Mouse (Mus musculus) C2C12 (cell line): Measurements from ENCODE around the gene Lrrfip2. TPM values are rescaled to one million over a fixed set of nuclear protein-coding genes. Genes with fewer than 3 reads are reported as not detected.

Experiments
- H3K27me3 ChIP-seq: one replicate; pipeline ENCODE4 v1.6.1; 2011; ENCODE audit not compliant: control insufficient read depth, insufficient read depth, insufficient read length
- H3K36me3 ChIP-seq: one replicate; pipeline ENCODE4 v1.6.1; 2011; ENCODE audit not compliant: control insufficient read depth, insufficient read depth
- H3K4me3 ChIP-seq: one replicate; pipeline ENCODE4 v1.5.1; 2011; ENCODE audit warnings: mild to moderate bottlenecking, control low read depth; ENCODE audit not compliant: poor library complexity, insufficient read depth, severe bottlenecking
- H3K79me2 ChIP-seq: one replicate; pipeline ENCODE4 v1.6.1; 2011; ENCODE audit not compliant: control insufficient read depth, insufficient read depth
- H3K79me3 ChIP-seq: one replicate; pipeline ENCODE4 v1.6.1; 2011; ENCODE audit warnings: low read depth, control low read depth
- H3ac ChIP-seq: one replicate; pipeline ENCODE3; 2011; ENCODE audit warnings: low read depth; ENCODE audit not compliant: control insufficient read depth, insufficient read length
- CEBPB ChIP-seq: IDR thresholded peaks from one replicate; pipeline ENCODE4 v1.6.1; 2011; ENCODE audit warnings: low read depth, mild to moderate bottlenecking, control low read depth, moderate library complexity
- CTCF ChIP-seq: IDR thresholded peaks from one replicate; pipeline ENCODE4 v1.5.1; 2011; ENCODE audit not compliant: control insufficient read depth, insufficient read depth, insufficient read length
- FOSL1 ChIP-seq: IDR thresholded peaks from one replicate; pipeline ENCODE4 v1.8.0; 2011; ENCODE audit warnings: mild to moderate bottlenecking, low read length; ENCODE audit not compliant: poor library complexity, insufficient read depth, severe bottlenecking
- MAX ChIP-seq: IDR thresholded peaks from one replicate; pipeline ENCODE4 v1.6.1; 2011; ENCODE audit warnings: mild to moderate bottlenecking, control low read depth
- MYOD1 ChIP-seq: IDR thresholded peaks from one replicate; pipeline ENCODE4 v1.6.1; 2011; ENCODE audit warnings: low read depth; ENCODE audit not compliant: control insufficient read depth, insufficient read length
- MYOG ChIP-seq: IDR thresholded peaks from one replicate; pipeline ENCODE4 v1.6.1; 2011; ENCODE audit not compliant: control insufficient read depth, insufficient read length; ENCODE audit errors: extremely low read depth
- USF1 ChIP-seq: IDR thresholded peaks from one replicate; pipeline ENCODE4 v1.6.1; 2011; ENCODE audit warnings: low read depth, mild to moderate bottlenecking, control low read depth, moderate library complexity
- polyA plus RNA-seq: library from polyadenylated mRNA; unstranded; fragments of >200 nt; fragmentation: generic; extraction: Trizol; gene quantifications from one replicate; pipeline ENCODE4 v1.2.1, GENCODE M21; 2012; ENCODE audit warnings: missing spikeins

Gene Lrrfip2
- polyA plus RNA-seq, 1 experiment: 29.4 TPM

DNA sequence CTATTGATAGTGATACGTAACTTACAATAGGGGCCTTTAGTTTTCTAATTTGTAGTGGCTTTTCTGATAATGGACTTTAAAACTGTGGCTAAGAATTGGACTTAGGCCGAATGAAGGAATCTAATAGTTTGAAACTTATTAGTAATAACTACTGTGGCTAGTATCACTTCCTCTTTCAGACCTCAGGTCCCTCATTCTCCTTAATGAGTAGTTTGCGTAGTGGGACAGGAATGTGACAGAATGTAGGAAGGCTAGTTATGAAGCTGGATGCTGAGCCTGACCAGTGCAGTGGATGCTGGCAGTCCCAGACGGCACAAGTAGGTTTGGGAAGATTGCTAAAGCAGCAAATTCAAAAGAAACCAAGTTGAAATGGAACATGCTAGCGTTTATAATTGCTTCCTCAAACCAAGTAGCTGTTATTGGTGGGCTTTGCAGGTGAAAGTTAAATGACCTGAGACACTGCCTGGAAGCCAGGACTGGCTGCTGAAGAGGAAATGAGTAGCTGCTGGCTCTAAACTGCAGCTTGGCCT lies 103.2 kb downstream of the Lrrfip2 start:
- H3K79me2 ChIP-seq: no peaks in the 10 kb centered on the region
- no peak for TF ChIP-seq USF1
- no peak for TF ChIP-seq MAX
- no peak for TF ChIP-seq FOSL1
- H3ac ChIP-seq: no peak overlapping the region
- H3K79me3 ChIP-seq: no peaks in the 10 kb centered on the region
- no peaks in the 10 kb centered on the region for H3K27me3 ChIP-seq
- peaks cover 31% of the 10 kb centered on the region for H3K36me3 ChIP-seq
- H3K4me3 ChIP-seq: no peak overlapping the region

DNA sequence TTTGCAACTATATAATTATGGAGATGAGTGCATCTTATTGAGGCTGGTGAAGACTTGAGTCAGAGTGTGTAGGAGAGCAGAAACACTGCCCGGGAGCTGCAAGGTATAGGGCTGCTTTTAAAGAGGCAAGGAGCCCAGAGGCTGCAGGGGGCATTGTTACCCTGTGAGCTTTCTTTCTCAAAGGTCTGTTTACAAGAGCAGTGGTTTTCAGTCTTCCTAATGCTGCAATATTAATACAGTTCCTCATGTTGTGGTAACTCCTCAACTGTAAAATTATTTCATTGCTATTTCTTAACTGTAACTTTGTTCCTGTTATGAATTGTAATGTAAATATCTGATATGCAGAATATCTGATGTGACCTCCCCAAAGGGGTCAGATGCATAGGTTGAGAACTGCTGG lies 104.2 kb downstream of the Lrrfip2 start:
- peaks cover 39% of the 10 kb centered on the region for H3K36me3 ChIP-seq
- no peaks in the 10 kb centered on the region for H3K27me3 ChIP-seq
- H3K79me2 ChIP-seq: no peaks in the 10 kb centered on the region
- no peak overlapping the region for H3ac ChIP-seq
- TF ChIP-seq FOSL1 (no peak), MAX (no peak), CTCF (no peak), MYOD1 (no peak), MYOG (no peak)
- no peak overlapping the region for H3K4me3 ChIP-seq
- H3K79me3 ChIP-seq: no peaks in the 10 kb centered on the region

GRCm38 (mm10) chr9:111223406-111223805 lies 106.0 kb downstream of the Lrrfip2 start:
- TF ChIP-seq MAX (no peak), USF1 (no peak), CEBPB (no peak), MYOG (no peak), FOSL1 (no peak), MYOD1 (no peak), CTCF (no peak)
- no peaks in the 10 kb centered on the region for H3K79me2 ChIP-seq
- no peak overlapping the region for H3K4me3 ChIP-seq
- H3K79me3 ChIP-seq: no peaks in the 10 kb centered on the region
- H3K27me3 ChIP-seq: no peaks in the 10 kb centered on the region
- no peak overlapping the region for H3ac ChIP-seq
- peaks cover 50% of the 10 kb centered on the region for H3K36me3 ChIP-seq

DNA sequence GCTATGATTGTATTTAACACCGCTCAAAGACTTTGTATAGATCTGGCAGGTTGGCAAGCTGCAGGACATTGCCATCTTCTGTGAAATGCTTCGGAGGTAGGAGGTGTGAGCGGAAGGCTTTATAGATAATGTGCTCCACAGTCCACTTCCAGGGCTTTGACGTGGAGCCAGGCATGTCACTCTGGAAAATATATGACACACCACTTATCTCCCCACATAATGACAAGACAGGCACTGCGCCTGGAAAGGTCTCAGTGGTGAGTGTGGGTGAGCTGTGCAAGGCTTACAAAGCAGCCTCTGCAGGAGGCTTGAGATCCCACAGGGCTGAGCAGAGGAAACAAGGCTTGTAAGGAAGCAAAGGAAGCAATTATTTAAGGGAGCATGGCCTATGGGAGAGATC lies 111.1 kb downstream of the Lrrfip2 start:
- Histone ChIP-seq H3K27me3 (no peaks in the 10 kb centered on the region), H3K36me3 (peaks cover 64% of the 10 kb centered on the region), H3K79me3 (no peaks in the 10 kb centered on the region), H3ac (no peak overlapping the region), H3K4me3 (no peak overlapping the region), H3K79me2 (no peaks in the 10 kb centered on the region)
- no peak for TF ChIP-seq CTCF
- no peak for TF ChIP-seq CEBPB
- TF ChIP-seq MAX: no peak
- no peak for TF ChIP-seq MYOD1
- TF ChIP-seq USF1: no peak
- no peak for TF ChIP-seq MYOG
- TF ChIP-seq FOSL1: no peak

DNA sequence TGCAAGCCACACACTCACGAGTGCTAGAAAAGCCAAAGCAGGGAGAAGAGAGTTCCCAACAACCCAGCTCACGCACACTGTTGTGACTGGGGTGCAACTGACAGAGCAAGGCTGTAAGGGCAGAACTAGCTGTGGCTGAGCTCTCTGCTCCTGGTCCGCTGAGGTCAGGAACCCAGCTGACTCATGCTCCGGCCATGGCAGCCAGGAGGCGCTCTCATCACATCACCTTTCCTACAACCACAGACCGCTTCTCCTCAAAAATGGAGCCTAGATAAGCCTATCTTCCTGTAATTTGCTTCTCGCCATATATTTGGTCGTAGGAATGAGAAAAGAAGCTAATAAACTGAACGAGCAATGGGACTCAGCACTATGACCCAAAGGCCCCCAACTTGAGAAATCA lies 117.3 kb downstream of the Lrrfip2 start:
- TF ChIP-seq USF1 (no peak), FOSL1 (no peak), MYOG (no peak), MAX (no peak), MYOD1 (no peak), CEBPB (no peak), CTCF (no peak)
- peaks cover 70% of the 10 kb centered on the region for H3K36me3 ChIP-seq
- no peaks in the 10 kb centered on the region for H3K79me2 ChIP-seq

DNA sequence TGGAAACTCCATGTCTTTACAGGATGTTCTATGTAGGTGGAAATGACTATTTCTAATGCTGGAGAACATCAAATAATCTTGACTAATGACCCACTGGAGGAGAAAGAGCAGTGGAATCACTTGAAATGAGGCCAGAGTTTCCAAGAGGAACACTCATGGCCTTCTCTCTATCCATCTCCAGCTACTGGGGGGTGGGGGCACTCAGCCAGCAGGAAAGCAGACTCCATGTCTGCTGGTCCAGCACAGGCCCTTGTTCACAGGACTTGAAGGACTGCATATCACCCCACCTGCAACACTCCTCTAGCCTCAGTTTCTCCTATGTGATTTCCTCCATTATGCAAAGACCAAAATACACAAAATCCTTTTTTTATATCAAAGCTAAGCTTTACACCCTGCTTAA lies 120.3 kb downstream of the Lrrfip2 start:
- Histone ChIP-seq H3K79me3 (no peaks in the 10 kb centered on the region), H3ac (no peak overlapping the region), H3K36me3 (peaks cover 70% of the 10 kb centered on the region), H3K27me3 (no peaks in the 10 kb centered on the region), H3K4me3 (no peak overlapping the region), H3K79me2 (no peaks in the 10 kb centered on the region)
- TF ChIP-seq USF1 (no peak), MYOG (no peak), FOSL1 (no peak), CTCF (no peak), CEBPB (no peak), MAX (no peak), MYOD1 (no peak)

More for the DNA sequence above, 117.3 kb downstream of the Lrrfip2 start:
- no peaks in the 10 kb centered on the region for H3K79me3 ChIP-seq
- no peak overlapping the region for H3ac ChIP-seq
- no peaks in the 10 kb centered on the region for H3K27me3 ChIP-seq
- H3K4me3 ChIP-seq: no peak overlapping the region
